Mouse (Mus musculus): ENCODE data around the gene Rnf187. TPM values are rescaled to one million over a fixed set of nuclear protein-coding genes. Genes with fewer than 3 reads are reported as not detected.

Rnf187 gene
- total and polyA plus RNA-seq, 3 experiments, result 280 to 3,830 (median 337) TPM

GRCm38 (mm10) chr11:58917745-58918366 lies 20.9 kb downstream of the Rnf187 start, which contains the start of gene Btnl10:
TSS of gene Btnl10 (plus strand) at chr11:58917908.
- peak; percentile 77 for DNase-seq (ENCODE audit: low read depth, low spot score)
- H3K27ac ChIP-seq (ENCODE audit: control insufficient read depth, low read depth, low read length), result peak within 1 kb of the TSS; percentile 25
- no peaks in the 10 kb centered on the region for H3K27me3 ChIP-seq (ENCODE audit: control insufficient read depth in 1 of 2, insufficient read depth in 2 of 2, low read length in 2 of 2)
- H3K9ac ChIP-seq (ENCODE audit: control insufficient read depth, low read depth, low read length, poor library complexity, severe bottlenecking), result peak within 1 kb of the TSS; percentile 25
- no peaks in the 10 kb centered on the region for H3K9me3 ChIP-seq (replicated peaks; ENCODE audit: insufficient read depth, low read length)
- peak within 1 kb of the TSS; percentile 17 to 44 for H3K4me3 ChIP-seq (ENCODE audit: control insufficient read depth in 1 of 2, insufficient read depth in 1 of 2, low read depth in 2 of 2, low read length in 2 of 2)
- H3K4me1 ChIP-seq (ENCODE audit: control insufficient read depth in 1 of 2, insufficient read depth in 2 of 2, low read length in 2 of 2), result peaks cover 8 to 24% of the 10 kb centered on the region in 2 experiments
- H3K79me2 ChIP-seq (ENCODE audit: control insufficient read depth, insufficient read depth, low read length, poor library complexity), result no peaks in the 10 kb centered on the region
- peaks cover 0 to 16% of the 10 kb centered on the region in 2 experiments; a peak in 2 of 4 replicates for H3K36me3 ChIP-seq (ENCODE audit: control insufficient read depth in 1 of 2, insufficient read depth in 2 of 2, low read length in 2 of 2)
- TF ChIP-seq UBTF (IDR thresholded peaks at IDR 0.05; ENCODE audit: borderline replicate concordance, insufficient read depth, low read depth, low read length) (no peak), RAD21 (IDR thresholded peaks at IDR 0.05; ENCODE audit: low read depth, low read length) (no peak), TBP (IDR thresholded peaks at IDR 0.05; ENCODE audit: low read depth, low read length) (no peak), MAFK (IDR thresholded peaks at IDR 0.05; ENCODE audit: borderline replicate concordance, low read depth, low read length) (no peak), EP300 (IDR thresholded peaks at IDR 0.05; ENCODE audit: low read depth in 1 of 2, low read length in 2 of 2) (peak; percentile 62 to 83), NELFE (IDR thresholded peaks at IDR 0.05; ENCODE audit: low read depth, low read length) (no peak), HCFC1 (IDR thresholded peaks at IDR 0.05; ENCODE audit: low read depth, low read length) (no peak), MYC (IDR thresholded peaks at IDR 0.05; ENCODE audit: low read depth, low read length) (no peak), USF2 (IDR thresholded peaks at IDR 0.05; ENCODE audit: borderline replicate concordance in 1 of 2, insufficient read depth in 1 of 2, low read depth in 1 of 2, low read length in 2 of 2) (no peak), ZKSCAN1 (IDR thresholded peaks at IDR 0.05; ENCODE audit: low read depth, low read length) (no peak), CHD1 (IDR thresholded peaks at IDR 0.05; ENCODE audit: low read depth, low read length) (peak; percentile 37; the same call in 1 of the 2 replicates), ZNF384 (IDR thresholded peaks at IDR 0.05; ENCODE audit: low read depth, low read length) (peak; percentile 95), MAX (IDR thresholded peaks at IDR 0.05; ENCODE audit: low read length) (0 out of 2 replicates have a peak, but pooled peaks have one; percentile 10), BHLHE40 (IDR thresholded peaks at IDR 0.05; ENCODE audit: borderline replicate concordance, low read depth, low read length) (peak; percentile 61; the same call in 1 of the 2 replicates), CHD2 (IDR thresholded peaks at IDR 0.05; ENCODE audit: low read length) (no peak), GABPA (IDR thresholded peaks at IDR 0.05; ENCODE audit: low read depth, low read length) (no peak), JUND (IDR thresholded peaks at IDR 0.05; ENCODE audit: low read depth, low read length) (no peak), POLR2AphosphoS5 (IDR thresholded peaks at IDR 0.05; ENCODE audit: borderline replicate concordance, low read depth, low read length) (no peak), MAZ (IDR thresholded peaks at IDR 0.05; ENCODE audit: low read depth, low read length) (peak; percentile 56; the same call in 1 of the 2 replicates), NRF1 (IDR thresholded peaks at IDR 0.05; ENCODE audit: insufficient read depth, low read depth, low read length, poor library complexity, severe bottlenecking) (no peak), ZMIZ1 (IDR thresholded peaks at IDR 0.05; ENCODE audit: low read depth, low read length) (no peak), SIN3A (IDR thresholded peaks at IDR 0.05; ENCODE audit: low read length) (peak; percentile 82), MEF2A (IDR thresholded peaks at IDR 0.05; ENCODE audit: extremely low read depth, insufficient replicate concordance, low read depth, low read length, poor library complexity, severe bottlenecking) (no peak), ZC3H11A (IDR thresholded peaks at IDR 0.05; ENCODE audit: low read depth, low read length) (no peak; the same call in 1 of the 2 replicates), MYB (IDR thresholded peaks at IDR 0.05; ENCODE audit: low read depth, low read length) (no peak), POLR2AphosphoS2 (IDR thresholded peaks at IDR 0.05; ENCODE audit: low read length) (no peak), MXI1 (IDR thresholded peaks at IDR 0.05; ENCODE audit: low read depth, low read length) (peak; percentile 50), E2F4 (IDR thresholded peaks at IDR 0.05; ENCODE audit: borderline replicate concordance, low read depth, low read length) (no peak), ETS1 (IDR thresholded peaks at IDR 0.05; ENCODE audit: low read depth, low read length) (peak; percentile 74), CTCF (IDR thresholded peaks at IDR 0.05 in 2 of 3, conservative IDR thresholded peaks at IDR 0.05 in 1 of 3; ENCODE audit: control insufficient read depth in 1 of 3, insufficient read depth in 1 of 3, low read depth in 2 of 3, low read length in 3 of 3, poor library complexity in 1 of 3, severe bottlenecking in 1 of 3) (no peak), TCF12 (IDR thresholded peaks at IDR 0.05; ENCODE audit: low read depth, low read length) (peak; percentile 91), SMC3 (IDR thresholded peaks at IDR 0.05; ENCODE audit: low read depth, low read length) (no peak), TAL1 (IDR thresholded peaks at IDR 0.05; ENCODE audit: low read length) (peak; percentile 70), ELF1 (IDR thresholded peaks at IDR 0.05; ENCODE audit: low read depth, low read length) (no peak), POLR2A (IDR thresholded peaks at IDR 0.05; ENCODE audit: control insufficient read depth in 1 of 2, insufficient read depth in 1 of 2, low read depth in 1 of 2, low read length in 2 of 2, poor library complexity in 1 of 2) (no peak), RCOR1 (IDR thresholded peaks at IDR 0.05; ENCODE audit: low read depth, low read length) (peak; percentile 67; the same call in 1 of the 2 replicates)

All from MEL (cell line).